Mouse (Mus musculus) c-Kit-positive CD71-negative TER-119-negative erythroid progenitor cells, embryonic 14.5 days (primary cell): Measurements from ENCODE around the gene Yy1.

ENCODE experiments used
- DNase-seq: peaks from one replicate; pipeline ENCODE4 v3.0.0-alpha.2; 2013; ENCODE audit warnings: low read depth

The Yy1 gene

GRCm38 (mm10) chr12:108780108-108780877 lies 12.5 kb upstream of the Yy1 start:
- DNase-seq = no peak

GRCm38 (mm10) chr12:108785161-108785560 lies 7.6 kb upstream of the Yy1 start:
- DNase-seq = no peak

GRCm38 (mm10) chr12:108787329-108787728 lies 5.4 kb upstream of the Yy1 start:
- DNase-seq = no peak

- peak; percentile 75 for DNase-seq
Observed at GRCm38 (mm10) chr12:108792152-108792545, 624 bp upstream of the Yy1 start.

GRCm38 (mm10) chr12:108793453-108793941 lies 724 bp downstream of the Yy1 start:
- no peak for DNase-seq

- peak; percentile 61 for DNase-seq
Observed at GRCm38 (mm10) chr12:108794078-108794711, 1.4 kb downstream of the Yy1 start.

GRCm38 (mm10) chr12:108794979-108795537 lies 2.3 kb downstream of the Yy1 start:
- DNase-seq = peak; percentile 30

GRCm38 (mm10) chr12:108801613-108802012 lies 8.8 kb downstream of the Yy1 start:
- DNase-seq = no peak

DNA sequence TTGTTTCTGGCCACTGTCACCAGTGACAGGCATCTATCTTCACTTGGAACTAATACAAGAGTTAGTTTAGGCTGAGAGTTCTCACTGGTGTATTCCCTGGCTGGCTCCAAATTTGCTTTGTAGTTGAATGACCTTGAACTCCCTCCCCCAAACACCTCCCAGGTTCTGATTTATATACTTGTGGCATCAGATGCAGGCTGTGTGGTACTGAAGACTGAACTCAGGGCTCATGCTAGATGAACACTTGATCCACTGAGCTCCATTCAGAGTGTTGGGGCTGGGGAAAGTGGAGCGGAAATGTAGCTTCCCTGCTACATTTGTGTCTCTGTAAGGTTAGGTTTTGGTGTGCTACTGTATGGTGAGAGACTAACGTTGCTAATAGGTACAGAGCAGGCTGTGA lies 11.6 kb downstream of the Yy1 start:
- DNase-seq = no peak

DNA sequence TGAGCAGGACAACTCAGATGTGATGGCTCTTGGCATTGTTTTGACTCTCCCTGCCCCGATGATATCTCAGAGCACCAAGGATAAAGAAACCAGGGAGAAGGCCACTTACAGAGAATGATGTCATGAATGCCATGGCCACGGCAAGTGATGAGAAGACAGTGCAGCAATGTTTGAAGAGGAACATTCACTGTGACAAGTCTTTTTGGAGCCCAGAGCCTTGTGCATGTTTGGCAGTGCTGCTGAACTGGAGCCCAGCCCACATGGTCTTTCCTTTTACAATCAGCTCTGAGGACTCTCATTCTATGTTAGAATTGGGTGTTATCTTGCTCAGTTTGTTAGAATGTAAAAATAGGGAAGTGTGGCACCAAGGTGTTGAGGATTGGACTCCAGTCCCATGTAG lies 15.7 kb downstream of the Yy1 start:
- DNase-seq = no peak

DNA sequence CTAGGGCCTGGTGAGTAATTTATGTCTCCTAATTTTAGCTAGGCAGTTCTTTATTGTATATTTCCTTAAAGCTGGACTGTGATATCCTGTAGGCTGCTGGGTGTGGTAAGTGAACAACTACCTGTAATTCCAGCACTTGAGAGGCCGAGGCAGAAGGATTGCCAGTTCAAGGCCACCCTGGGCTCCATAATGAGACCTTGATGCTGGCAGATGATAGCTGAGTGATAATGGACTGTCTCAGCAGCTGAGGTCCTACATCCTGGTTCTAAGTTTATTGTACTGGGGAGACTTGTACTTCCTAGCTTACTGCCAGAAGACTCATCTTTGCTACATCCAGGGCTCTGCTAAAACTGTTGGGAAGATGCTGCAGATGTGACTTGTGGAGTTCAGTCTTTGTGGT lies 17.0 kb downstream of the Yy1 start:
- DNase-seq = no peak

- DNase-seq = no peak
Observed at GRCm38 (mm10) chr12:108810309-108810708, 17.5 kb downstream of the Yy1 start.

DNA sequence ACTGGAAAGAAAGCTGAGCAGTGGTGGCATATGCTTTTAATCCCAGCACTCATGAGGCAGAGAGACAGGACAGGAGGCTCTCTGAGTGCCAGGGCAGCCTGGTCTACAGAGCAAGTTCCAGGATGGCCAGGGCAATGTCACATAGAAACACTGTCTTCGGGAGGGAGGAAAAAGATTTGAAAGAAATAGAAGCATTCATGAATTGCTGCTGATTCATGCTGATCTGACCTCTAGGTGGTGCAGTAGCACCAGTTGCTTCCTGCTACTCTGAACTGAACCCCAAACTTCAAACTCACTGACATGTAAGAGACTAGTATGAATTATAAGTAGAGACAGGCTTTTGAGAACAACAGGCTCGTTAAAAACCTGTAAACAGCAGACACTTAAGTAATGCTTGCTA lies 18.4 kb downstream of the Yy1 start:
- no peak for DNase-seq

- no peak for DNase-seq
Observed at GRCm38 (mm10) chr12:108812463-108812862, 19.7 kb downstream of the Yy1 start.

DNA sequence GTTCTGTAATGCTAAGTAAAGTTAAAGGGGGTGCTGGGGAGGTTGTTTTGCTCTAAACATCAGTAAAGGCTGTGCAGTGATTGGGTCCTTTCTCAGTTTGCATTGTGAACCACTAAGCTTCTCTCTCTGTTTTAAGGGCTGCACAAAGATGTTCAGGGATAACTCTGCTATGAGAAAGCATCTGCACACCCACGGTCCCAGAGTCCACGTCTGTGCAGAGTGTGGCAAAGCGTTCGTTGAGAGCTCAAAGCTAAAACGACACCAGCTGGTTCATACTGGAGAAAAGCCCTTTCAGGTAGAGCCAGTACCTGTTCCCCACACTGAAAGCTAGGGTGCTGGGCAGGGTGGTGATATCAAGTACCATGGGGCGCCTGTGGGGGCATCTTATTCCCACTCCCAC lies 21.7 kb downstream of the Yy1 start:
- DNase-seq = no peak

GRCm38 (mm10) chr12:108816569-108816968 lies 23.8 kb downstream of the Yy1 start:
- no peak for DNase-seq

- no peak for DNase-seq
Observed at GRCm38 (mm10) chr12:108820461-108820860, 27.7 kb downstream of the Yy1 start.

DNA sequence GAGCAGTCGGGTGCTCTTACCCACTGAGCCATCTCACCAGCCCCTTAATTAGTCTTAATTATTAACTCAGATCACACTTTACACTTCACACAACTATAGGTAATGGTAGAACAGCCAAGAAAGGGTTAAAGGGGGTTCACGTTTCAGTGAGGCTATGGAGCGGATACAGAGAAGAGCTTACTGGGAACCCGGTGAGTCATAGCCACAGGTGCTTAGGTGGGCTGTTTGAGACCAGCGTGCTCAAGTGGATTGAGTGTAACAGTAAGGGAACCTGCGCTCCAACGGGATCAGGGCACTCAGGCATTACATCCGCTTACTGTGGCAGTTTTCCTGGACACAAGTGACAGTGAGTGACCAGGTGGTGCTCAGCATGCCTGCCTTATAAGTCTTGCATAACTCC lies 30.3 kb downstream of the Yy1 start:
- no peak for DNase-seq

DNA sequence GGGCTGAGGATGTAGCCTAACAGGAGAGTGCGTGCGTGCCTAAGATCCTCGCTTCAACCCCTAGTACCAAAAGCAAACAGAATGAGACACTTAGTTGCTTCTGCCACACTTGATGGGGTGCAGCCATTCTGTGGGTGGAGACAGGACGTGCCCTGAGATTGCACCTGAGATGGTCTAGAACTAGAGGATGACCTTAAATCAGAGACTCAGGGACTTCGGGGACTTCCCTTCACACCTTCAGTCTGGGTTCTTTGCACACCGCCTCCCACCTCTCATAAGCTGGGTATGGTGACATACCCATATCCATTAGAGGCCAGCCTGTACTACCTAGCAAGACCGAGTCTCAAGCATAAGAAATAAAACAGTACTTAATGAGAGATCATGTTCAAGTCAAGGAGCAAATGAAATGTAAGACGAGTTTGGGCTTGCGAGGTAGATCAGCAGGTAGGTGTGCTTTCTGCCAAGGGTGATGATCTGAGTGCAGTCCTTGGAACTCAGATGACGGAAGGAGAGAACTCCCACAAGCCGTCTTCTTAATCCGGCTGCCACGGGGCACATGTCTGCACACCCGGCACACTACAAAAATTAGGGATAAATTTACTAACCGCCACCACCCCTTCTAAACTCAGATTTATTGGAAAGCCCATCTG lies 31.6 kb downstream of the Yy1 start:
- no peak for DNase-seq

DNA sequence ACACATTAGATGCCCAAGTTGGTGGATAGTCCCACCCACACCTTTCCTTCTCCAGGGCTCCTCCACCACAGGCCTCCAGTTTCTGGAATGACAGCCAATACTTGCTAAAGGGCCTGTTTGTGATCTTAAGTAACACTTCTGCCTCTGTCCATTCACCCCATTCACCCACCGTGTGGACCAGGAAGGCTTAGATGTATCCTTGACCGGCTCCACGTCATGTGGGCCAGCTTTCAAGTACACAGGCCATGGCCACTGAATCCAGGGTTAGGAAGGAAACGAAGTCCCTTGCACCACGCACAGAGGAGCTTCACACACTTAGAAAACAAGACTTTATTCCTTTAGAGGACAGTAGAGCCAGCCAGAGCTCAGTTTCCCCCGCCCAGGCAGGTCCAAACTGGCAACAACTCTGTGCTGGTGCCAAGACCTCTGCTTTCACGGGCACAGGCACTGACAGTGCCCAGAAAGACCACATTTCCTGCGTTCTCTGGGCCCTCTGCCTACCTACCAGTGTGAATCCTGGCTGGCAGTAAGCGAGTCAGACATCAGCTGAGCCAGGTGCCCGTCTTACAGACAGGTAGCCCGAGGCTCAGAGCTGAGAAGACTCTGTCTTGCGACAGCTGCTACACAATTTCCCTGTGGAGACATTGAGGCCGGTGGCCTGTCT lies 32.9 kb downstream of the Yy1 start:
- DNase-seq = no peak

DNA sequence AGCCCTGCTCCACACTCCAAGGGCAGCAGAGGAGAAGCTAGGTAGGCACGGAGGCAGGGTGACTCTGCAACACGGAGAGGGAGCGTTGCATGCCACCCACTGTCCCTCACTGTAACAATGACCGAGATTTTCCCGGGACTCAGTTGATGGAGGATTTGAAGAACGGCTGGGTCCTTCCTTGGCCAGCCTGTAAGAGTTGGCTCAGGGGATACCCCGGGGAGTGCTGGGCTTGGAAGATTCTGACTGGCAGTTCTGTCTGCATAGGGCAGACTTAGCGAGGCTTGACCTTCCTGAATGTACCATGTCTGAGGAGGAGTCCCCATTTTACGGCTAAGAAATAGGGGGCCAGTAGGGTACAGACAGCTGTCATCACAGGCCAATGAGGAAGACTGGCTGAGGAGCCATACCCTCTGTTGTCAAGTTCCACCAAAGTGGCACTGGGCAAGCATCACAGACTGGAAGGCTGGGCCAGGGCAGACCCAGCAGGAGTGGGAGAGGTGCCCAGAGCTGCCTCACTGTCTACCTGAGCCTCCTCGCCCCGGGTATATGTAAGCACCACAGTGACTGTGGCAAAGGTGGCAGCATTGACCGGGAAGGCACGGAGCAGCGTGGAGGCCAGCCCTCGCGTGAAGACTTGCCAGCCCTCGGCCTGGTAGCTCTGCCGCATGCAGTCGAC lies 33.6 kb downstream of the Yy1 start:
- DNase-seq = no peak
